Mouse (Mus musculus) hindbrain, embryonic 13.5 days (tissue): ENCODE results near the gene Klc2. TPM values are rescaled to one million over a fixed set of nuclear protein-coding genes. Genes with fewer than 3 reads are reported as not detected.
"Not testable (repeated sequence)": the region's sequence is repeated elsewhere in the genome, so short reads cannot be mapped to it uniquely, and the experiment has no call there.

Experiments used
- ATAC-seq: fragments of 200-750 bp; cut with Nextera tagmentation; 2 replicates; pipeline ENCODE4 v1.8.0; 2017; ENCODE audit warnings: moderate TSS enrichment; ENCODE audit not compliant: low FRiP score
- H3K27ac ChIP-seq: fragments of 300-500 bp; sonication (generic); 2 replicates; pipeline ENCODE4 v1.5.1; 2015; ENCODE audit warnings: inconsistent platforms, mild to moderate bottlenecking, moderate library complexity
- H3K27me3 ChIP-seq: fragments of 300-500 bp; sonication (generic); 2 replicates; pipeline ENCODE4 v1.6.1; 2015; ENCODE audit warnings: mild to moderate bottlenecking, inconsistent platforms
- H3K36me3 ChIP-seq: fragments of 300-500 bp; sonication (generic); 2 replicates; pipeline ENCODE4 v1.6.1; 2015; ENCODE audit warnings: mild to moderate bottlenecking, inconsistent platforms
- H3K4me1 ChIP-seq: fragments of 300-500 bp; sonication (generic); replicated peaks from 2 replicates; pipeline ENCODE4 v1.6.1; 2015; ENCODE audit warnings: inconsistent platforms
- H3K4me2 ChIP-seq: fragments of 300-500 bp; sonication (generic); 2 replicates; pipeline ENCODE4 v1.6.1; 2015; ENCODE audit warnings: inconsistent platforms, mild to moderate bottlenecking, moderate library complexity
- H3K4me3 ChIP-seq: fragments of 300-500 bp; sonication (generic); 2 replicates; pipeline ENCODE4 v1.5.1; 2015; ENCODE audit warnings: mild to moderate bottlenecking, inconsistent platforms
- H3K9ac ChIP-seq: fragments of 300-500 bp; sonication (generic); 2 replicates; pipeline ENCODE4 v1.6.1; 2015; ENCODE audit warnings: mild to moderate bottlenecking, inconsistent platforms
- H3K9me3 ChIP-seq: fragments of 300-500 bp; sonication (generic); 2 replicates; pipeline ENCODE4 v1.6.1; 2016; ENCODE audit warnings: inconsistent platforms
- WGBS: fragments of 180-500 bp; shearing (Covaris S2); methylation state at CpG from one replicate; pipeline ENCODE4 v1.1.7; 2015; 5-methylcytosine and 5-hydroxymethylcytosine counted together
- polyA plus RNA-seq: library from polyadenylated mRNA; unstranded; fragments of >200 nt; fragmentation: Nextera tagmentation; extraction: Ambion mirVana; gene quantifications from 2 replicates; pipeline ENCODE4 v1.2.1, GENCODE M21; 2015

Gene Klc2
- polyA plus RNA-seq, 1 experiment from 2014 or later = 73.4 TPM

GRCm38 (mm10) chr19:5097521-5098362 is 20.6 kb downstream of the Klc2 start:
- no peaks in the 10 kb centered on the region for H3K9me3 ChIP-seq
- peaks cover 47% of the 10 kb centered on the region for H3K36me3 ChIP-seq
- peaks cover 71% of the 10 kb centered on the region for H3K4me1 ChIP-seq
- H3K9ac ChIP-seq = peak overlapping the region; percentile 100
- H3K4me2 ChIP-seq = peak overlapping the region; percentile 87
- H3K27me3 ChIP-seq = no peaks in the 10 kb centered on the region
- H3K27ac ChIP-seq = peak overlapping the region; percentile 97
- peak; percentile 8 for ATAC-seq
- peak overlapping the region; percentile 93 for H3K4me3 ChIP-seq
- WGBS = 1% methylated on average over 31 of the region's 31 CpGs

GRCm38 (mm10) chr19:5095887-5096474 is 22.4 kb downstream of the Klc2 start:
- Histone ChIP-seq H3K4me3 (peak overlapping the region; percentile 93), H3K27me3 (no peaks in the 10 kb centered on the region), H3K4me2 (peak overlapping the region; percentile 87), H3K4me1 (peaks cover 78% of the 10 kb centered on the region), H3K9ac (peak overlapping the region; percentile 100), H3K27ac (peak overlapping the region; percentile 97), H3K36me3 (peaks cover 46% of the 10 kb centered on the region), H3K9me3 (no peaks in the 10 kb centered on the region)
- no peak for ATAC-seq
- 0% methylated on average over 9 of the region's 9 CpGs for WGBS

- Histone ChIP-seq H3K9me3 (no peaks in the 10 kb centered on the region), H3K36me3 (peaks cover 44% of the 10 kb centered on the region), H3K4me3 (peak overlapping the region; percentile 93), H3K27ac (peak overlapping the region; percentile 97), H3K27me3 (no peaks in the 10 kb centered on the region), H3K4me2 (peak overlapping the region; percentile 87), H3K4me1 (peaks cover 71% of the 10 kb centered on the region), H3K9ac (peak overlapping the region; percentile 100)
- no peak for ATAC-seq
- 31% methylated on average over 11 of the region's 11 CpGs for WGBS
Observed at GRCm38 (mm10) chr19:5094746-5095417, 23.5 kb downstream of the Klc2 start.

DNA sequence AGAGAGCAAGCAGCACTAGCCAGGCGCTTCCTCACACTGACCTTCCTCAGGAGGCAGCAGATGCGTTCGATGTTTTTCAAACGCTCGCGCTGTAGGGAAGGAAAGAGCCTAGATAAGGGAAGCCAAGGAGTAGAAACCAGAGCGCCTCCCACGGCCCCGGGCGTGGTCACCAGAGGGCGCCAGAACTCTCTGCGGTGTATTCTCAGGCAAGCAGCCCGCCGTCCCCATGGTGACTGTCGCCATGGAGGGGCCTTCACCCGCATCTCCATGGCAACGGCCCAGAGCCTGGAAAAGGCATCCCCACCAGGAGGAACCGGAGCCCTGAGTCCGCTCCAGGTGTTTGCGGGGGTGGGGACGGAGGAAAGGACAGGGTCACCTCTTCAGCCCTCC is 24.1 kb downstream of the Klc2 start:
- Histone ChIP-seq H3K9ac (peak overlapping the region; percentile 100), H3K36me3 (peaks cover 43% of the 10 kb centered on the region), H3K27ac (peak overlapping the region; percentile 97), H3K4me2 (peak overlapping the region; percentile 87), H3K27me3 (no peaks in the 10 kb centered on the region), H3K4me1 (peaks cover 71% of the 10 kb centered on the region), H3K9me3 (no peaks in the 10 kb centered on the region), H3K4me3 (peak overlapping the region; percentile 93)
- ATAC-seq = peak; percentile 60
- 0% methylated on average over 21 of the region's 21 CpGs for WGBS

GRCm38 (mm10) chr19:5093481-5094242 is 24.7 kb downstream of the Klc2 start:
- peak overlapping the region; percentile 87 for H3K4me2 ChIP-seq
- ATAC-seq = no peak
- H3K4me1 ChIP-seq = peaks cover 71% of the 10 kb centered on the region
- no peaks in the 10 kb centered on the region for H3K27me3 ChIP-seq
- no peaks in the 10 kb centered on the region for H3K9me3 ChIP-seq
- peaks cover 42% of the 10 kb centered on the region for H3K36me3 ChIP-seq
- peak overlapping the region; percentile 93 for H3K4me3 ChIP-seq
- H3K27ac ChIP-seq = peak overlapping the region; percentile 97
- 73% methylated on average over 12 of the region's 12 CpGs for WGBS
- H3K9ac ChIP-seq = peak overlapping the region; percentile 62

- 90% methylated on average over 10 of the region's 10 CpGs for WGBS
- no peak for ATAC-seq
- H3K36me3 ChIP-seq = peaks cover 42% of the 10 kb centered on the region
Observed at GRCm38 (mm10) chr19:5092083-5092482, 26.3 kb downstream of the Klc2 start.

GRCm38 (mm10) chr19:5089324-5089723 is 29.0 kb downstream of the Klc2 start:
- Histone ChIP-seq H3K27me3 (peaks cover 22% of the 10 kb centered on the region), H3K27ac (no peak overlapping the region), H3K4me3 (peak overlapping the region; percentile 77), H3K9me3 (no peaks in the 10 kb centered on the region), H3K4me2 (peak overlapping the region; percentile 87), H3K4me1 (peaks cover 56% of the 10 kb centered on the region), H3K9ac (peak overlapping the region; percentile 86), H3K36me3 (peaks cover 42% of the 10 kb centered on the region)
- 91% methylated on average over 4 of the region's 4 CpGs for WGBS
- no peak for ATAC-seq

More at GRCm38 (mm10) chr19:5092083-5092482, 26.3 kb downstream of the Klc2 start:
- Histone ChIP-seq H3K4me3 (no peak overlapping the region), H3K9me3 (no peaks in the 10 kb centered on the region), H3K4me2 (no peak overlapping the region), H3K27ac (peak overlapping the region; percentile 52), H3K27me3 (no peaks in the 10 kb centered on the region), H3K9ac (no peak overlapping the region), H3K4me1 (peaks cover 72% of the 10 kb centered on the region)

DNA sequence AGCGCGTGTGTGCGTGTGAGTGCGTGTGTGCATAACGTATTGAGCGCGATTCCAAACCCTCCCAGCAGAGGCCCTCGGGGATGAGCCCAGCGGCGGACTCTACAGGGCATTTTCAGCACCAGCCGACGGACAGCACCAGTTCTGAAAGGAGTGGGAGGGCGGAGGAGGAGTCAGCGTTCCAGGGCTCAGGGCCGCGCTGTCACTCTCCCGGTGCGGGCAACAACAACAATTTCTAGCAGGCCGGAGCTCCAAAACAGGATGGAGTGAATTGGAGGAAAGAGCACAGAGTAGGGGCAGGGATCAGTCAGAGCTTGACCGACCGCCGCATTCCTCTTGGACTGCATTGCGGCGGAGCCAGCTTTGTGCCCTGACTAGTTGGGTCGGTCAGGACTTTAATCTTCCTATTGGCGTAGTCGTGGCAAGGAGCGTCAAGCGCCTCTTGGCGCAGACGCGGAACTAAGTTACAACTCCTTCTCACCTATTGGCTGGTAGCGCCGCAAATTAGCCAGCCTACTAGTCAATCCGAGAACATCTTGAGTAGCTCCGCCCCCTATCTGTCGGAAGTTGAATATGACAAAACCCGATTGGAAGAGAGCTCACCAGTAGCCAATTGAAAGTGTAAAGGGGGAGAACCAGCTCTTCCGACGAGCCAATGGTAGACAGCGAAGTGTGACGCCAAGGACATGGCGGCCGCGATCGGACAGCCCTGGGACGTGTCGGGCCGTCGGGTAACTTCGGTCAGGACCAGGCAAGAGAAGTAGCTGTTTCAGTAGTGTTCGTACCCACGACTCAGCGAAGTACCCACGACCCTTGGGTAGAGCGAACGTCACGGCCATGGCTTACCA is 30.3 kb downstream of the Klc2 start, which contains the start of gene Yif1a:
Gene Yif1a (plus strand): TSS at position 655 of the 845 bp plus-strand sequence.
- Histone ChIP-seq H3K9me3 (no peaks in the 10 kb centered on the region), H3K9ac (peak within 1 kb of the TSS; percentile 86)
- peak; percentile 94 for ATAC-seq

DNA sequence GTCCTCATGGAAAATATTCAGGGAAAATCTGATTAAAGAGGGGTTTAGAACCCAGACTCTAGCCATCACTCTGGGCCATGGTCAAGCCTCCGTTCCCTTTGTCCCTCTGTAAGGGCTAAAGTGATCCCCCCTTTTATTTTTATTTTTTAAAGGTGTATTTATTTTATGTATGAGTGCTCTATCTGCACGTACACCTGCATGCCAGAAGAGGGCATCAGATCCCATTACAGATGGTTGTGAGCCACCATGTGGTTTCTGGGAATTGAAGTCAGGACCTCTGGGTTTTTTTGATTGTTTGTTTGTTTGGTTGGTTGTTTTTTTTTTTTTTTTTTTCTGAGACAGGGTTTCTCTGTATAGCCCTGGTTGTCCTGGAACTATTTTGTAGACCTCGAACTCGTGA is 31.8 kb downstream of the Klc2 start:
- not testable (repeated sequence) for H3K4me2 ChIP-seq, H3K4me3 ChIP-seq, H3K27ac ChIP-seq, H3K9ac ChIP-seq, ATAC-seq, H3K9me3 ChIP-seq
- WGBS = 51% methylated on average over 4 of the region's 4 CpGs
- Histone ChIP-seq H3K27me3 (peaks cover 50% of the 10 kb centered on the region), H3K4me1 (peaks cover 33% of the 10 kb centered on the region), H3K36me3 (peaks cover 18% of the 10 kb centered on the region)

More for the DNA sequence above, 30.3 kb downstream of the Klc2 start, which contains the start of gene Yif1a:
- WGBS = under 1% methylated on average over 58 of the region's 58 CpGs
- Histone ChIP-seq H3K4me2 (peak within 1 kb of the TSS; percentile 87), H3K4me3 (peak within 1 kb of the TSS; percentile 77), H3K27me3 (peaks cover 34% of the 10 kb centered on the region), H3K4me1 (peaks cover 44% of the 10 kb centered on the region), H3K36me3 (peaks cover 34% of the 10 kb centered on the region), H3K27ac (peak within 1 kb of the TSS; percentile 93)

- H3K36me3 ChIP-seq = peaks cover 7% of the 10 kb centered on the region
- H3K4me1 ChIP-seq = peaks cover 33% of the 10 kb centered on the region
- under 1% methylated on average over 57 of the region's 69 CpGs for WGBS
- peaks cover 62% of the 10 kb centered on the region for H3K27me3 ChIP-seq
- ATAC-seq = no peak
- H3K27ac ChIP-seq = no peak within 1 kb of the TSS
- H3K4me3 ChIP-seq = peak within 1 kb of the TSS; percentile 55
- no peaks in the 10 kb centered on the region for H3K9me3 ChIP-seq
- H3K4me2 ChIP-seq = peak within 1 kb of the TSS; percentile 79
- peak within 1 kb of the TSS; percentile 75 for H3K9ac ChIP-seq
Observed at GRCm38 (mm10) chr19:5085145-5085863, 33.1 kb downstream of the Klc2 start, which contains the start of gene Tmem151a. Tmem151a (minus strand) TSS chr19:5085531.
